Mouse (Mus musculus) heart, postnatal 0 days (tissue): ENCODE results near the gene Neu1.

Source experiments
- CTCF ChIP-seq: IDR thresholded peaks from 2 replicates; pipeline ENCODE4 v1.5.1; 2016; ENCODE audit warnings: antibody characterized with exemption, control low read depth, low read depth
- EP300 ChIP-seq: IDR thresholded peaks from 2 replicates; pipeline ENCODE4 v1.6.1; 2016; ENCODE audit warnings: antibody characterized with exemption, low read depth

GRCm38 (mm10) chr17:34979631-34980030 lies 48.6 kb downstream of the Neu1 start:
- no peak for TF ChIP-seq CTCF
- TF ChIP-seq EP300 = no peak
